Mouse (Mus musculus) myocyte (in vitro differentiated cells): ENCODE measurements at regions not wholly inside any gene's neighbourhood (a gene's known extent, or its start where the extent isn't known, plus 50 kb on each side); places are given as distances from the start of the nearest gene placed in this dataset.

ENCODE experiments used
- CEBPB ChIP-seq: IDR thresholded peaks from 2 replicates; pipeline ENCODE4 v1.6.1; 2011; ENCODE audit warnings: mild to moderate bottlenecking, moderate library complexity; ENCODE audit not compliant: poor library complexity, insufficient read depth, severe bottlenecking
- E2F4 ChIP-seq: IDR thresholded peaks from one replicate; pipeline ENCODE4 v1.6.1; 2011; ENCODE audit warnings: mild to moderate bottlenecking, control low read depth, moderate library complexity; ENCODE audit not compliant: insufficient read depth
- MAX ChIP-seq: IDR thresholded peaks from one replicate; pipeline ENCODE4 v1.6.1; 2011; ENCODE audit warnings: low read depth, mild to moderate bottlenecking, control low read depth
- MYOG ChIP-seq, 3 experiments: IDR thresholded peaks; one replicate each; pipeline ENCODE4 v1.6.1; 2011; ENCODE audit warnings: control low read depth in 2 of 3, low read depth in 2 of 3, mild to moderate bottlenecking in 2 of 3; ENCODE audit not compliant: insufficient read length in 2 of 3, control insufficient read depth in 1 of 3, insufficient read depth in 1 of 3
- POLR2A ChIP-seq: IDR thresholded peaks from one replicate; pipeline ENCODE4 v1.6.1; 2011; ENCODE audit warnings: low read depth, mild to moderate bottlenecking, control low read depth, moderate library complexity; ENCODE audit not compliant: insufficient read length
- POLR2AphosphoS2 ChIP-seq: IDR thresholded peaks from one replicate; pipeline ENCODE4 v1.6.1; 2011; ENCODE audit warnings: low read depth, control low read depth; ENCODE audit not compliant: insufficient read length
- REST ChIP-seq: IDR thresholded peaks from one replicate; pipeline ENCODE4 v1.6.1; 2011; ENCODE audit warnings: mild to moderate bottlenecking, control low read depth, moderate library complexity; ENCODE audit not compliant: insufficient read depth, insufficient read length
- TCF12 ChIP-seq: IDR thresholded peaks from one replicate; pipeline ENCODE4 v1.6.1; 2011; ENCODE audit warnings: mild to moderate bottlenecking, control low read depth; ENCODE audit not compliant: poor library complexity, insufficient read depth, severe bottlenecking
- TCF3 ChIP-seq: IDR thresholded peaks from one replicate; pipeline ENCODE4 v1.6.1; 2011; ENCODE audit warnings: low read depth, control low read depth; ENCODE audit not compliant: insufficient read length
- USF1 ChIP-seq: IDR thresholded peaks from one replicate; pipeline ENCODE4 v1.6.1; 2011; ENCODE audit warnings: low read depth, mild to moderate bottlenecking, control low read depth, moderate library complexity

DNA sequence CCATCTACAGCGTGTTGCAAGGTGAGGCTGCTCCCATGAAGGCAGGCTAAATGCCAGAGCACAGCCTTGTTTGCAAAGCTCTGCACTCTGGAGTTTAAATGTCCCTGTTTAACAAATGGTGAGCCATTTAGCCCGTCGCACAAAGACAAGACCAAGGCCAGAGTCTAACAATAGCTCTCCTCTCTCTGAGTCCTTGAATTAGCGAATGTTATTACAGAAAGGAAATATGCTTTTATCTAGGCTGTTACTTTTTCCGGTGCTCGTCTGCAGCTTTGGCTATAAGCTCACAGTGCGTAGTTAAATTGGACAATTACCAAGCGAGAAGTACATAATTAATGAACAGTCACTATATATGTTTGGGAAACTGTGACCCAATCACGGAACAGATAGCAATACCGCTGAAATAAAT, 137.8 kb upstream of the Noct start:
- TF ChIP-seq POLR2A (no peak), TCF3 (no peak), E2F4 (no peak), MYOG (IDR thresholded peaks at IDR 0.05; ENCODE audit: control insufficient read depth in 1 of 3, insufficient read depth in 1 of 3, insufficient read length in 2 of 3, low read depth in 2 of 3) (no peak), MAX (no peak), TCF12 (no peak), USF1 (no peak), POLR2AphosphoS2 (no peak), REST (no peak), CEBPB (no peak)
